Mouse (Mus musculus) brain, embryonic 14.5 days (tissue): ENCODE measurements around the gene Dock8.

Experiments
- CTCF ChIP-seq: fragments of 200-500 bp; IDR thresholded peaks from 2 replicates; pipeline ENCODE4 v1.5.1; 2012; ENCODE audit warnings: inconsistent platforms, mild to moderate bottlenecking, moderate library complexity, borderline replicate concordance; ENCODE audit not compliant: insufficient read depth, insufficient read length; ENCODE audit errors: extremely low read depth
- POLR2A ChIP-seq: fragments of 200-500 bp; IDR thresholded peaks from 2 replicates; pipeline ENCODE4 v1.6.1; 2012; ENCODE audit warnings: mild to moderate bottlenecking, inconsistent platforms, borderline replicate concordance; ENCODE audit not compliant: poor library complexity, insufficient read depth, insufficient read length, severe bottlenecking; ENCODE audit errors: extremely low read depth

DNA sequence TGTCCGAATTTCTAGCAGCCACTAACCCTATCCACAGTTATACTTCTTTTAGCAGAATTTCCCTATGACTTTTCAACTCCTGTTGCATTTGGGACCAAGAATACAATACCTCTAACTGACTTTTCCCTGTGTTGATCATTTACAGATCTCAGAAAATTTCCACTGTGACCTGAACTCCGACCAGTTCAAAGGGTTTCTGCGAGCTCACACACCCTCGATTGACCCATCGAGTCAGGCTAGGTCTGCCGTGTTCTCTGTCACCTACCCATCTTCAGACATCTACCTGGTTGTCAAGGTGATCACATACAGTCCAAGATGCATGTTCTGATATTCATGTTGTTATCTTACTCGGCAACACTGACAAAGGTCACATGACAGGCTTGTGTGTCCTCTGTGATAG, 90.4 kb downstream of the Dock8 start:
- TF ChIP-seq POLR2A (no peak), CTCF (no peak)
